Mouse (Mus musculus) limb, embryonic 14.5 days (tissue): ENCODE measurements at regions not wholly inside any gene's neighbourhood (a gene's known extent, or its start where the extent isn't known, plus 50 kb on each side); places are given as distances from the start of the nearest gene placed in this dataset.

ENCODE experiments used
- ATAC-seq: fragments of 200-750 bp; cut with Nextera tagmentation; 2 replicates; pipeline ENCODE4 v1.8.0; 2017; ENCODE audit warnings: low read depth, moderate number of reproducible peaks, moderate TSS enrichment; ENCODE audit not compliant: low FRiP score
- DNase-seq: peaks from one replicate; pipeline ENCODE4 v3.0.0-alpha.2; 2015; ENCODE audit warnings: low spot score
- H3K27ac ChIP-seq: fragments of 300-500 bp; sonication (generic); replicated peaks from 2 replicates; pipeline ENCODE4 v1.5.1; 2014; ENCODE audit warnings: low read depth, mild to moderate bottlenecking, low read length, moderate library complexity, mixed read lengths
- H3K27me3 ChIP-seq: fragments of 300-500 bp; sonication (generic); 2 replicates; pipeline ENCODE4 v1.6.1; 2014; ENCODE audit warnings: low read length, mixed read lengths; ENCODE audit not compliant: control insufficient read depth, insufficient read depth
- H3K36me3 ChIP-seq: fragments of 300-500 bp; sonication (generic); 2 replicates; pipeline ENCODE4 v1.6.1; 2014; ENCODE audit warnings: mild to moderate bottlenecking, low read length, moderate library complexity, mixed read lengths; ENCODE audit not compliant: control insufficient read depth, insufficient read depth
- H3K4me1 ChIP-seq: fragments of 300-500 bp; sonication (generic); 2 replicates; pipeline ENCODE4 v1.6.1; 2014; ENCODE audit warnings: antibody characterized with exemption, low read length, mixed read lengths; ENCODE audit not compliant: control insufficient read depth, insufficient read depth
- H3K4me2 ChIP-seq: fragments of 300-500 bp; sonication (generic); replicated peaks from 2 replicates; pipeline ENCODE4 v1.6.1; 2014; ENCODE audit warnings: low read depth, mild to moderate bottlenecking, low read length, moderate library complexity; ENCODE audit not compliant: severe bottlenecking
- H3K4me3 ChIP-seq: fragments of 300-500 bp; sonication (generic); replicated peaks from 2 replicates; pipeline ENCODE4 v1.5.1; 2014; ENCODE audit warnings: low read length
- H3K9ac ChIP-seq: fragments of 300-500 bp; sonication (generic); 2 replicates; pipeline ENCODE4 v1.6.1; 2014; ENCODE audit warnings: mild to moderate bottlenecking, low read depth, low read length, moderate library complexity; ENCODE audit not compliant: severe bottlenecking
- H3K9me3 ChIP-seq: fragments of 300-500 bp; sonication (generic); 2 replicates; pipeline ENCODE4 v1.6.1; 2016; ENCODE audit warnings: low read length; ENCODE audit not compliant: control insufficient read depth
- POLR2A ChIP-seq: fragments of 200-500 bp; IDR thresholded peaks from 2 replicates; pipeline ENCODE4 v1.8.0; 2012; ENCODE audit warnings: inconsistent platforms, mild to moderate bottlenecking, moderate library complexity, borderline replicate concordance; ENCODE audit not compliant: insufficient read depth, insufficient read length; ENCODE audit errors: extremely low read depth
- WGBS: fragments of 180-500 bp; shearing (Covaris S2); extraction: QIAGEN DNeasy Blood & Tissue Kit; methylation state at CpG from one replicate; pipeline ENCODE4 v1.1.7; 2014; 5-methylcytosine and 5-hydroxymethylcytosine counted together

DNA sequence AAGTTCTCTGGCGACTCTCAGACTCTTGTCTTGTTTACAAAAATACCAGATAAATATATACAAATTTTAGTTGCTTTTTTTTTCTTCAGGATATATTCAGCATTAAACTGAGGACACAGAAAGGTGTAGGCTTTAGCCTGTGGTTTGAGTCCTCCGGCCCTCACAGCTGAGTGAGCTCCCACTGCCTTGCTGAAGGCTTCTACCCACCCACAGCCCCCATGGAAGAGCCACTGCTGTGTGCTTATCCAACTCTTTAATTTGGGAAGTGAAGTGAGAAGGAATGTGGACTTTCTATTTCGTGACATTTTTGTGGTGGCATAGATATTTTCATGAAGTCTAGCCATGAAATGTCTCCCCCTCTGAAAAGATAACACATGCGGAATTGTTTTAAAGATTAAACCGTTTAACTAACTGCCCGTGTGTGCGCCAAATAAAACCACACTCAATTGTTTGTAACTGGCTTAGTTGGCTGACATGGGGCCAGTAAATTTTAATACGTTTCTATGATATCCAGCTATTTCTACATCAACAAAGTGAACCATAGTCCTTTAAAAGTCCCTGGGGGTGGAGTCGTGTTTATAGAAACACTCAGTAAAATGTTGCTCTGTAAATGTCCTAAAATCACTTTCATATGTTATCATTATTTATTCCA is 174.1 kb downstream of the Slc38a4 start:
- no peaks in the 10 kb centered on the region for H3K27me3 ChIP-seq
- H3K9me3 ChIP-seq = no peaks in the 10 kb centered on the region
- TF ChIP-seq POLR2A = no peak
- 26% methylated on average over 9 of the region's 9 CpGs for WGBS
- H3K36me3 ChIP-seq = no peaks in the 10 kb centered on the region
- no peak overlapping the region for H3K9ac ChIP-seq
- no peak overlapping the region for H3K27ac ChIP-seq
- ATAC-seq (peak; percentile 45), DNase-seq (peak; percentile 84)
- no peak overlapping the region for H3K4me3 ChIP-seq
- no peak overlapping the region for H3K4me2 ChIP-seq
- peaks cover 16% of the 10 kb centered on the region; the same call in 1 of the 2 replicates for H3K4me1 ChIP-seq

DNA sequence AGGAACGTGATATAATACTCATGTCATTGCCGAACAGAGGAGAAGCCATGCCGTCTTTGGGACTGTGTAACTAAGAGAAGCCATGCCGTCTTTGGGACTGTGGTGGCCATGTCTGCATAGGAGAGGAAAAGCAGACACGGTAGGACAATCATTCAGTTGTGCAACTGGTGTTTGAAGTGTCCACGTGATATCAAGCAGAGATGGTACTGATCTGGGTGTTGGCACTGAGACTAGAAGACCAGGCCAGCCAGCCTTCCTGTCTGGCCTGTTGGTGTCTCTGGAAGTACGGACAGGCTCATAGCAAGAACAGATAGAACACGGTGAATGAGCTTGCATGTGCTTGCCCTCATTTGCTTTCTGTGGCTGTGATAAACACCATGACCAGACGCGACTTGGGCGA is 175.7 kb downstream of the Slc38a4 start:
- H3K9ac ChIP-seq = no peak overlapping the region
- no peak for ATAC-seq
- TF ChIP-seq POLR2A = no peak
- H3K36me3 ChIP-seq = no peaks in the 10 kb centered on the region
- DNase-seq = no peak
- 92% methylated on average over 11 of the region's 11 CpGs for WGBS
- H3K4me2 ChIP-seq = no peak overlapping the region
- H3K4me3 ChIP-seq = no peak overlapping the region
- H3K4me1 ChIP-seq = peaks cover 16% of the 10 kb centered on the region; the same call in 1 of the 2 replicates
- no peak overlapping the region for H3K27ac ChIP-seq
- H3K9me3 ChIP-seq = no peaks in the 10 kb centered on the region
- H3K27me3 ChIP-seq = 0 out of 2 replicates have a peak, but pooled peaks cover 3% of the 10 kb centered on the region

DNA sequence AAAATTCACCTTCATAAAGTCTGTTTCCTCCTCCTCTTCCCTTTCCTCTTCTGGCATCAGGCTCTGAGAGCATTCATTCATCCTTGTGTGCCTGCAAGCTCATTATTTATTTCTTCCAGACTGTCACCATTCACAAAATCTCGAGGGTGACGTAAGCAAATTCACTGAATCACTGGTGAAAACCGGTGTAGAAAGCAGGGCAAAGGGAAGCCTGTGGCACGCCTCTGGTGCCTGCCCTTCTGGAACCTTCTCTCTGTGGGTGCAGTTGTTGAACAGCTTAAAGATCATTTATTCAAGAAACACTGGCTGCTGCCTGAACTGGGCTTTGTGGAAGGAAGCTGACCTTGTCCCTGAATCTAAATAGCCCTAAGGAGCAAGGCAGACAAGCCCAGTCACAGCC is 177.0 kb downstream of the Slc38a4 start:
- WGBS = 72% methylated on average over 4 of the region's 4 CpGs

DNA sequence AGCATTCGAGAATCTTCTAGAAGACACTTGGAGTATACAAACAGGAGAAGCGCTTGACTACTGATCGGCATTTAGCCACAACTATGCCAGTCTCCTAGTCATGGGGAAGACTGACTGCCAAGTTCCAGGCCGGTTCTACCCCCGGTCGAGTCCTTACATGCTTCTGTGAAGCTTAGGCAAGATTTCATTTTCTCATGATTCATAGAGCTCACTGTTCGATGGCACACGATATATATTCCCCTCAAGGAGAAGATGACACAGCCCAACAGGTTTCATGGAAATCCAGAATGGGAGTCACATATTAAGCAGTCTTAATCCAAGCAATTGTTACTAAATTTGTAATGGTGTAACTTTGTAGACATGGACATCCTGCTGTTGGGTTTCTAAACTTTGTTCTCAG is 177.8 kb downstream of the Slc38a4 start:
- 84% methylated on average over 8 of the region's 8 CpGs for WGBS
- TF ChIP-seq POLR2A = no peak
- H3K27ac ChIP-seq = no peak overlapping the region
- no peaks in the 10 kb centered on the region for H3K9me3 ChIP-seq
- H3K4me3 ChIP-seq = no peak overlapping the region
- H3K4me2 ChIP-seq = no peak overlapping the region
- no peaks in the 10 kb centered on the region for H3K36me3 ChIP-seq
- H3K27me3 ChIP-seq = 0 out of 2 replicates have a peak, but pooled peaks cover 3% of the 10 kb centered on the region
- DNase-seq (no peak), ATAC-seq (no peak)
- H3K9ac ChIP-seq = no peak overlapping the region
- H3K4me1 ChIP-seq = peaks cover 27% of the 10 kb centered on the region

More for the DNA sequence above, 177.0 kb downstream of the Slc38a4 start:
- ATAC-seq (no peak), DNase-seq (no peak)
- Histone ChIP-seq H3K27ac (no peak overlapping the region), H3K4me3 (no peak overlapping the region), H3K36me3 (no peaks in the 10 kb centered on the region), H3K4me2 (no peak overlapping the region), H3K27me3 (0 out of 2 replicates have a peak, but pooled peaks cover 3% of the 10 kb centered on the region), H3K9ac (no peak overlapping the region), H3K4me1 (peaks cover 23% of the 10 kb centered on the region), H3K9me3 (no peaks in the 10 kb centered on the region)
- TF ChIP-seq POLR2A = no peak

DNA sequence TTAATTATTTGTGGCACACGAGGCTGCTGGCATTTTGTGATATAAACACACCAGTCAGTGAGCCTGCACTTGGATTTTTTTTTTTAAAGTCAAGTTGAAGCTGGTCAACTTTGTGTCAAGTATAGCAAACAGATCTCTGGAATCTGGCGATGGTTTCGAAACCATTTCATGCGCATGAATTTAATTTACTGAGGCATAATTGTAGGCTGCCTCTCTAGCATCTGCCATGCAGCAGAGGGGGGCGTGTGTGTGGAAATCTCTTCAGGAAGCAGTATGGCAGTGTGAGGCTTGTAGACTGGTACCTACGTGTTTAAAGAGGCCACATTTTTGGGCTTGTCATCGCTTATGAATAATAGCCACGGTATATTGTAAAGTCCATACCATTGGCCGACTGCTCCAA is 177.7 kb upstream of the Slc38a2 start:
- ATAC-seq (no peak), DNase-seq (no peak)
- Histone ChIP-seq H3K9me3 (no peaks in the 10 kb centered on the region), H3K9ac (no peak overlapping the region), H3K4me3 (no peak overlapping the region), H3K4me2 (no peak overlapping the region), H3K27ac (no peak overlapping the region), H3K27me3 (0 out of 2 replicates have a peak, but pooled peaks cover 3% of the 10 kb centered on the region), H3K36me3 (no peaks in the 10 kb centered on the region), H3K4me1 (peaks cover 22% of the 10 kb centered on the region)
- no peak for TF ChIP-seq POLR2A
- WGBS = 64% methylated on average over 9 of the region's 9 CpGs
